Mouse (Mus musculus): Measurements from ENCODE around the gene Sod2.
A peak's percentile ranks its signal among the peaks of the same experiment; 100 is the strongest.
"Not testable (repeated sequence)": the region's sequence is repeated elsewhere in the genome, so short reads cannot be mapped to it uniquely, and the experiment has no call there.

- TF ChIP-seq POLR2A, EP300 (IDR thresholded peaks at IDR 0.05; ENCODE audit: insufficient read depth, low read depth, low read length): not testable (repeated sequence)
- TF ChIP-seq CTCF (IDR thresholded peaks at IDR 0.05), result peak; percentile 68
These were observed 37.4 kb downstream of the Sod2 start for GRCm38 (mm10) chr17:13043846-13044673.
